ENCODE assay signal across 18 mouse cellular contexts in genomic region chr17:45884021-45884722, GRCm38 (mm10).
A peak's percentile ranks its signal among the peaks of the same experiment; 100 is the strongest.
DNase-seq lines count a peak whose midpoint lies in the region; ATAC-seq and TF ChIP-seq lines count a peak whose summit lies in the region.
"Had no signal": no experiment of that assay in that cellular context is flagged by ENCODE, and none has a peak within 500 bp of the region (broad histone marks: within the 10 kb centered on the region; RNA-seq: fewer than 3 reads in every experiment).

No protein-coding gene starts in this region.

- no peak for ATAC-seq in liver, embryonic 12.5 days
- peak; percentile 43; the same call in 1 of the 2 replicates for ATAC-seq in intestine, postnatal 0 days
- ATAC-seq in stomach, postnatal 0 days (ENCODE audit: low FRiP score, low TSS enrichment), result peak; percentile 55
- ATAC-seq: hindbrain, embryonic 16.5 days had no signal

- TF ChIP-seq CTCF in liver, adult 2 months (IDR thresholded peaks at IDR 0.05; ENCODE audit: low read depth, low read length), result no peak
- no peak for TF ChIP-seq CTCF in intestine, postnatal 0 days (IDR thresholded peaks at IDR 0.05; ENCODE audit: low read depth)
- no peak for TF ChIP-seq CTCF in stomach, postnatal 0 days (IDR thresholded peaks at IDR 0.05; ENCODE audit: low read depth)

- peak overlapping the region; percentile 90 for H3K27ac ChIP-seq in liver, adult 2 months (replicated peaks; ENCODE audit: insufficient read depth, low read depth, low read length)
- no peak overlapping the region for H3K27ac ChIP-seq in liver, embryonic 12.5 days
- H3K27ac ChIP-seq in intestine, postnatal 0 days (ENCODE audit: low read depth, low read length), result no peak overlapping the region
- no peak overlapping the region for H3K27ac ChIP-seq in stomach, postnatal 0 days (replicated peaks)
- H3K27ac ChIP-seq: forebrain, embryonic 12.5 days; lung, embryonic 15.5 days; macrophage had no signal

- no peak for TF ChIP-seq EP300 in stomach, postnatal 0 days (optimal IDR thresholded peaks at IDR 0.05)

- H3K36me3 ChIP-seq in liver, adult 2 months (ENCODE audit: control insufficient read depth, insufficient read depth, low read length), result no peaks in the 10 kb centered on the region
- H3K36me3 ChIP-seq in liver, embryonic 12.5 days, result no peaks in the 10 kb centered on the region
- H3K36me3 ChIP-seq in intestine, postnatal 0 days (ENCODE audit: control insufficient read depth, insufficient read depth), result no peaks in the 10 kb centered on the region
- no peaks in the 10 kb centered on the region for H3K36me3 ChIP-seq in stomach, postnatal 0 days (ENCODE audit: control insufficient read depth, insufficient read depth, low read length)
- H3K36me3 ChIP-seq: embryonic facial prominence, embryonic 10.5 days; forebrain, embryonic 12.5 days; lung, embryonic 15.5 days had no signal

- TF ChIP-seq POLR2A in liver, adult 2 months (IDR thresholded peaks at IDR 0.05; ENCODE audit: extremely low read depth, insufficient read depth, low read length), result no peak

- no peak overlapping the region for H3K4me2 ChIP-seq in liver, embryonic 12.5 days
- H3K4me2 ChIP-seq in intestine, postnatal 0 days (replicated peaks; ENCODE audit: low read depth), result no peak overlapping the region
- H3K4me2 ChIP-seq in stomach, postnatal 0 days (replicated peaks; ENCODE audit: low read depth), result no peak overlapping the region
- H3K4me2 ChIP-seq: forebrain, embryonic 12.5 days; lung, embryonic 15.5 days; midbrain, embryonic 11.5 days had no signal

- peak overlapping the region; percentile 25; the same call in 1 of the 2 replicates for H3K4me3 ChIP-seq in liver, adult 2 months (ENCODE audit: insufficient read depth, low read depth, low read length)
- no peak overlapping the region for H3K4me3 ChIP-seq in liver, embryonic 12.5 days
- no peak overlapping the region for H3K4me3 ChIP-seq in intestine, postnatal 0 days (ENCODE audit: low read depth, low read length)
- H3K4me3 ChIP-seq in stomach, postnatal 0 days (ENCODE audit: low read depth, low read length), result no peak overlapping the region
- H3K4me3 ChIP-seq: embryonic facial prominence, embryonic 10.5 days; forebrain, embryonic 12.5 days; heart, adult 2 months; lung, embryonic 15.5 days had no signal

- 22% methylated on average over 9 of the region's 9 CpGs for WGBS in liver, adult 2 months
- 41% methylated on average over 9 of the region's 9 CpGs for WGBS in liver, embryonic 12.5 days (ENCODE audit: insufficient replicate concordance)
- 47% methylated on average over 9 of the region's 9 CpGs for WGBS in intestine, postnatal 0 days
- WGBS in stomach, postnatal 0 days, result 59% methylated on average over 9 of the region's 9 CpGs

- H3K4me1 ChIP-seq in liver, adult 2 months (ENCODE audit: control insufficient read depth, insufficient read depth, low read length), result peaks cover 16% of the 10 kb centered on the region
- H3K4me1 ChIP-seq in liver, embryonic 12.5 days, result 0 out of 2 replicates have a peak, but pooled peaks cover 18% of the 10 kb centered on the region
- H3K4me1 ChIP-seq in intestine, postnatal 0 days (replicated peaks; ENCODE audit: control insufficient read depth, insufficient read depth, low read length), result peaks cover 14% of the 10 kb centered on the region; the same call in 1 of the 2 replicates
- H3K4me1 ChIP-seq in stomach, postnatal 0 days (replicated peaks; ENCODE audit: control insufficient read depth, insufficient read depth), result peaks cover 9% of the 10 kb centered on the region; the same call in 1 of the 2 replicates

- H3K27me3 ChIP-seq in liver, adult 2 months (ENCODE audit: control insufficient read depth, insufficient read depth, low read length), result no peaks in the 10 kb centered on the region
- peaks cover 42% of the 10 kb centered on the region for H3K27me3 ChIP-seq in liver, embryonic 12.5 days (replicated peaks)
- H3K27me3 ChIP-seq in intestine, postnatal 0 days (replicated peaks; ENCODE audit: control insufficient read depth, insufficient read depth, low read length), result no peaks in the 10 kb centered on the region
- no peaks in the 10 kb centered on the region for H3K27me3 ChIP-seq in stomach, postnatal 0 days (ENCODE audit: control insufficient read depth, insufficient read depth, low read length)
- H3K27me3 ChIP-seq: lung, embryonic 15.5 days had no signal

- H3K79me2 ChIP-seq in liver, adult 2 months (ENCODE audit: control insufficient read depth, insufficient read depth, low read length), result no peaks in the 10 kb centered on the region

- intact Hi-C loops in heart, postnatal 10 days (cut with DNase I), result no loop called here

- DNase-seq in liver, adult 2 months (ENCODE audit: extremely low read depth, low read depth, low spot score), result peak; percentile 82
- peak; percentile 85 for DNase-seq in kidney, postnatal 14 days
- DNase-seq in stomach, postnatal 0 days (ENCODE audit: low spot score), result peak; percentile 62
- no peak for DNase-seq in heart, postnatal 10 days
- no peak for DNase-seq in right cerebral cortex, adult 18-20 months
- no peak for DNase-seq in frontal cortex, postnatal 14 days (ENCODE audit: low spot score in 2 of 2)
- DNase-seq: cerebellum, adult 9-10 months; gastrocnemius, postnatal 14 days; heart, adult 2 months; thymus, postnatal 36 days had no signal

- H3K9ac ChIP-seq in liver, adult 2 months (ENCODE audit: low read depth, low read length), result peak overlapping the region; percentile 40
- H3K9ac ChIP-seq in liver, embryonic 12.5 days, result no peak overlapping the region
- no peak overlapping the region for H3K9ac ChIP-seq in intestine, postnatal 0 days (ENCODE audit: low read depth, low read length)
- H3K9ac ChIP-seq in stomach, postnatal 0 days (ENCODE audit: low read length), result no peak overlapping the region
- H3K9ac ChIP-seq: forebrain, embryonic 12.5 days; lung, embryonic 15.5 days had no signal

- no peaks in the 10 kb centered on the region for H3K9me3 ChIP-seq in liver, embryonic 12.5 days (replicated peaks)
- no peaks in the 10 kb centered on the region for H3K9me3 ChIP-seq in intestine, postnatal 0 days (ENCODE audit: control insufficient read depth)
- H3K9me3 ChIP-seq in stomach, postnatal 0 days (ENCODE audit: control insufficient read depth, low read length), result no peaks in the 10 kb centered on the region
- H3K9me3 ChIP-seq: embryonic facial prominence, embryonic 10.5 days; forebrain, embryonic 12.5 days; lung, embryonic 15.5 days had no signal

Comparison
In these comparisons a context has a peak if more than half of its experiments do, and no peak if none do; other contexts are left out.
1. DNase-seq: peak in liver, adult 2 months (single experiment), kidney, postnatal 14 days (single experiment) and stomach, postnatal 0 days (single experiment); none in heart, postnatal 10 days (0 of 2), right cerebral cortex, adult 18-20 months (single experiment) and frontal cortex, postnatal 14 days (0 of 2).